Mouse (Mus musculus): ENCODE data around the gene Hmga1.

- TF ChIP-seq CTCF (IDR thresholded peaks at IDR 0.05; ENCODE audit: control insufficient read depth, insufficient read depth, insufficient read length): no peak
- no peak for TF ChIP-seq MYOD1 (IDR thresholded peaks at IDR 0.05; ENCODE audit: control insufficient read depth, insufficient read length, low read depth)
- no peak for TF ChIP-seq MAX (IDR thresholded peaks at IDR 0.05)
- TF ChIP-seq MYOG (IDR thresholded peaks at IDR 0.05; ENCODE audit: control insufficient read depth, extremely low read depth, insufficient read length): no peak
These were observed 45.8 kb upstream of the Hmga1 start for GRCm38 (mm10) chr17:27510258-27511124.

Measured in C2C12 (cell line).